Mouse (Mus musculus): ENCODE measurements around the gene Dtx3l. TPM values are rescaled to one million over a fixed set of nuclear protein-coding genes. Genes with fewer than 3 reads are reported as not detected.

The Dtx3l gene
- polyA plus RNA-seq, 1 experiment from 2014 or later = 7.0 TPM

- ATAC-seq (ENCODE audit: insufficient number of reproducible peaks, insufficient read depth, low FRiP score, low read depth) = no peak
- no peaks in the 10 kb centered on the region for H3K36me3 ChIP-seq (ENCODE audit: control insufficient read depth, insufficient read depth, low read length)
- no peak overlapping the region for H3K4me3 ChIP-seq (ENCODE audit: control insufficient read depth in 1 of 2, insufficient read depth in 1 of 2, low read depth in 1 of 2, low read length in 2 of 2)
- H3K4me2 ChIP-seq (ENCODE audit: low read length) = no peak overlapping the region
- H3K4me1 ChIP-seq (ENCODE audit: control insufficient read depth in 2 of 2, insufficient read depth in 2 of 2, low read length in 2 of 2) = peaks cover 4 to 9% of the 10 kb centered on the region in 2 experiments
- 38% methylated on average over 4 of the region's 4 CpGs for WGBS
- peak overlapping the region in 1 of 2 experiments; percentile 45; a peak in 2 of 4 replicates for H3K27ac ChIP-seq (replicated peaks in 1 of 2; ENCODE audit: control insufficient read depth in 1 of 2, insufficient read depth in 1 of 2, low read depth in 2 of 2, low read length in 2 of 2)
- no peaks in the 10 kb centered on the region for H3K9me3 ChIP-seq (ENCODE audit: control insufficient read depth, low read length)
- no peak overlapping the region; the same call in 1 of the 2 replicates for H3K9ac ChIP-seq (ENCODE audit: low read length)
- H3K27me3 ChIP-seq (ENCODE audit: control insufficient read depth, insufficient read depth, low read length) = no peaks in the 10 kb centered on the region
Observed at GRCm38 (mm10) chr16:35907432-35908201, 31.3 kb downstream of the Dtx3l start.

GRCm38 (mm10) chr16:35906887-35907286, 32.1 kb downstream of the Dtx3l start:
- no peak overlapping the region for H3K9ac ChIP-seq (ENCODE audit: low read length)
- H3K27ac ChIP-seq (replicated peaks in 1 of 2; ENCODE audit: control insufficient read depth in 1 of 2, insufficient read depth in 1 of 2, low read depth in 2 of 2, low read length in 2 of 2) = no peak overlapping the region
- H3K36me3 ChIP-seq (ENCODE audit: control insufficient read depth, insufficient read depth, low read length) = no peaks in the 10 kb centered on the region

GRCm38 (mm10) chr16:35905819-35906485, 33.0 kb downstream of the Dtx3l start:
- Histone ChIP-seq H3K36me3 (ENCODE audit: control insufficient read depth, insufficient read depth, low read length) (no peaks in the 10 kb centered on the region), H3K27me3 (ENCODE audit: control insufficient read depth, insufficient read depth, low read length) (no peaks in the 10 kb centered on the region), H3K9me3 (ENCODE audit: control insufficient read depth, low read length) (no peaks in the 10 kb centered on the region), H3K4me2 (ENCODE audit: low read length) (no peak overlapping the region), H3K9ac (ENCODE audit: low read length) (no peak overlapping the region), H3K27ac (replicated peaks in 1 of 2; ENCODE audit: control insufficient read depth in 1 of 2, insufficient read depth in 1 of 2, low read depth in 2 of 2, low read length in 2 of 2) (no peak overlapping the region), H3K4me1 (ENCODE audit: control insufficient read depth in 2 of 2, insufficient read depth in 2 of 2, low read length in 2 of 2) (peaks cover 4 to 7% of the 10 kb centered on the region in 2 experiments), H3K4me3 (ENCODE audit: control insufficient read depth in 1 of 2, insufficient read depth in 1 of 2, low read depth in 1 of 2, low read length in 2 of 2) (no peak overlapping the region)
- ATAC-seq (ENCODE audit: insufficient number of reproducible peaks, insufficient read depth, low FRiP score, low read depth) = no peak
- WGBS = 68% methylated on average over 6 of the region's 6 CpGs

More at GRCm38 (mm10) chr16:35906887-35907286, 32.1 kb downstream of the Dtx3l start:
- no peak overlapping the region for H3K4me3 ChIP-seq (ENCODE audit: control insufficient read depth in 1 of 2, insufficient read depth in 1 of 2, low read depth in 1 of 2, low read length in 2 of 2)
- H3K9me3 ChIP-seq (ENCODE audit: control insufficient read depth, low read length) = no peaks in the 10 kb centered on the region
- ATAC-seq (ENCODE audit: insufficient number of reproducible peaks, insufficient read depth, low FRiP score, low read depth) = no peak
- peaks cover 4 to 9% of the 10 kb centered on the region in 2 experiments for H3K4me1 ChIP-seq (ENCODE audit: control insufficient read depth in 2 of 2, insufficient read depth in 2 of 2, low read length in 2 of 2)
- H3K27me3 ChIP-seq (ENCODE audit: control insufficient read depth, insufficient read depth, low read length) = no peaks in the 10 kb centered on the region
- 67% methylated on average over 7 of the region's 7 CpGs for WGBS
- H3K4me2 ChIP-seq (ENCODE audit: low read length) = no peak overlapping the region

GRCm38 (mm10) chr16:35905355-35905754, 33.6 kb downstream of the Dtx3l start:
- peaks cover 4 to 7% of the 10 kb centered on the region in 2 experiments for H3K4me1 ChIP-seq (ENCODE audit: control insufficient read depth in 2 of 2, insufficient read depth in 2 of 2, low read length in 2 of 2)
- no peak overlapping the region for H3K27ac ChIP-seq (replicated peaks in 1 of 2; ENCODE audit: control insufficient read depth in 1 of 2, insufficient read depth in 1 of 2, low read depth in 2 of 2, low read length in 2 of 2)
- no peak overlapping the region for H3K4me2 ChIP-seq (ENCODE audit: low read length)
- 88% methylated on average over 3 of the region's 3 CpGs for WGBS
- no peaks in the 10 kb centered on the region for H3K9me3 ChIP-seq (ENCODE audit: control insufficient read depth, low read length)
- no peak overlapping the region for H3K9ac ChIP-seq (ENCODE audit: low read length)
- H3K36me3 ChIP-seq (ENCODE audit: control insufficient read depth, insufficient read depth, low read length) = no peaks in the 10 kb centered on the region
- no peak for ATAC-seq (ENCODE audit: insufficient number of reproducible peaks, insufficient read depth, low FRiP score, low read depth)
- H3K4me3 ChIP-seq (ENCODE audit: control insufficient read depth in 1 of 2, insufficient read depth in 1 of 2, low read depth in 1 of 2, low read length in 2 of 2) = no peak overlapping the region
- H3K27me3 ChIP-seq (ENCODE audit: control insufficient read depth, insufficient read depth, low read length) = no peaks in the 10 kb centered on the region

- 71% methylated on average over 4 of the region's 4 CpGs for WGBS
- H3K4me3 ChIP-seq (ENCODE audit: control insufficient read depth in 1 of 2, insufficient read depth in 1 of 2, low read depth in 1 of 2, low read length in 2 of 2) = no peak overlapping the region
- peaks cover 4 to 7% of the 10 kb centered on the region in 2 experiments for H3K4me1 ChIP-seq (ENCODE audit: control insufficient read depth in 2 of 2, insufficient read depth in 2 of 2, low read length in 2 of 2)
- no peak overlapping the region for H3K27ac ChIP-seq (replicated peaks in 1 of 2; ENCODE audit: control insufficient read depth in 1 of 2, insufficient read depth in 1 of 2, low read depth in 2 of 2, low read length in 2 of 2)
- H3K4me2 ChIP-seq (ENCODE audit: low read length) = no peak overlapping the region
- no peaks in the 10 kb centered on the region for H3K36me3 ChIP-seq (ENCODE audit: control insufficient read depth, insufficient read depth, low read length)
- ATAC-seq (ENCODE audit: insufficient number of reproducible peaks, insufficient read depth, low FRiP score, low read depth) = no peak
- no peaks in the 10 kb centered on the region for H3K27me3 ChIP-seq (ENCODE audit: control insufficient read depth, insufficient read depth, low read length)
- H3K9me3 ChIP-seq (ENCODE audit: control insufficient read depth, low read length) = no peaks in the 10 kb centered on the region
- no peak overlapping the region for H3K9ac ChIP-seq (ENCODE audit: low read length)
Observed at GRCm38 (mm10) chr16:35904121-35904736, 34.7 kb downstream of the Dtx3l start.

- ATAC-seq (ENCODE audit: insufficient number of reproducible peaks, insufficient read depth, low FRiP score, low read depth) = no peak
- peaks cover 4 to 7% of the 10 kb centered on the region in 2 experiments for H3K4me1 ChIP-seq (ENCODE audit: control insufficient read depth in 2 of 2, insufficient read depth in 2 of 2, low read length in 2 of 2)
- H3K4me2 ChIP-seq (ENCODE audit: low read length) = no peak overlapping the region
- no peaks in the 10 kb centered on the region for H3K9me3 ChIP-seq (ENCODE audit: control insufficient read depth, low read length)
- H3K36me3 ChIP-seq (ENCODE audit: control insufficient read depth, insufficient read depth, low read length) = no peaks in the 10 kb centered on the region
- H3K4me3 ChIP-seq (ENCODE audit: control insufficient read depth in 1 of 2, insufficient read depth in 1 of 2, low read depth in 1 of 2, low read length in 2 of 2) = no peak overlapping the region
- WGBS = 86% methylated on average over 6 of the region's 6 CpGs
- no peak overlapping the region for H3K27ac ChIP-seq (replicated peaks in 1 of 2; ENCODE audit: control insufficient read depth in 1 of 2, insufficient read depth in 1 of 2, low read depth in 2 of 2, low read length in 2 of 2)
- H3K9ac ChIP-seq (ENCODE audit: low read length) = no peak overlapping the region
- H3K27me3 ChIP-seq (ENCODE audit: control insufficient read depth, insufficient read depth, low read length) = no peaks in the 10 kb centered on the region
Observed at GRCm38 (mm10) chr16:35903014-35903640, 35.8 kb downstream of the Dtx3l start.

- WGBS = 77% methylated on average over 3 of the region's 3 CpGs
- ATAC-seq (ENCODE audit: insufficient number of reproducible peaks, insufficient read depth, low FRiP score, low read depth) = no peak
- 0 out of 2 replicates have a peak, but pooled peaks cover 4% of the 10 kb centered on the region for H3K9me3 ChIP-seq (ENCODE audit: control insufficient read depth, low read length)
- no peak overlapping the region for H3K27ac ChIP-seq (replicated peaks in 1 of 2; ENCODE audit: control insufficient read depth in 1 of 2, insufficient read depth in 1 of 2, low read depth in 2 of 2, low read length in 2 of 2)
- H3K4me3 ChIP-seq (ENCODE audit: control insufficient read depth in 1 of 2, insufficient read depth in 1 of 2, low read depth in 1 of 2, low read length in 2 of 2) = no peak overlapping the region
- H3K36me3 ChIP-seq (ENCODE audit: control insufficient read depth, insufficient read depth, low read length) = no peaks in the 10 kb centered on the region
- H3K27me3 ChIP-seq (ENCODE audit: control insufficient read depth, insufficient read depth, low read length) = no peaks in the 10 kb centered on the region
- no peaks in the 10 kb centered on the region for H3K4me1 ChIP-seq (ENCODE audit: control insufficient read depth in 2 of 2, insufficient read depth in 2 of 2, low read length in 2 of 2)
- no peak overlapping the region for H3K9ac ChIP-seq (ENCODE audit: low read length)
- no peak overlapping the region for H3K4me2 ChIP-seq (ENCODE audit: low read length)
Observed at GRCm38 (mm10) chr16:35900541-35900940, 38.4 kb downstream of the Dtx3l start.
